Mouse (Mus musculus) stomach, embryonic 16.5 days (tissue): Measurements from ENCODE around the gene Isl2. TPM values are rescaled to one million over a fixed set of nuclear protein-coding genes. Genes with fewer than 3 reads are reported as not detected.

Experiments used
- ATAC-seq: fragments of 200-750 bp; cut with Nextera tagmentation; 2 replicates; pipeline ENCODE4 v1.8.0; 2017; ENCODE audit warnings: moderate number of reproducible peaks, moderate TSS enrichment; ENCODE audit not compliant: insufficient read depth, low FRiP score
- H3K27ac ChIP-seq: fragments of 300-500 bp; sonication (generic); 2 replicates; pipeline ENCODE4 v1.5.1; 2014; ENCODE audit warnings: low read length
- H3K27me3 ChIP-seq: fragments of 300-500 bp; sonication (generic); 2 replicates; pipeline ENCODE4 v1.6.1; 2014; ENCODE audit warnings: low read length, control low read depth, mixed read lengths; ENCODE audit not compliant: control insufficient read depth, insufficient read depth
- H3K36me3 ChIP-seq: fragments of 300-500 bp; sonication (generic); 2 replicates; pipeline ENCODE4 v1.6.1; 2014; ENCODE audit warnings: low read length; ENCODE audit not compliant: control insufficient read depth, insufficient read depth
- H3K4me1 ChIP-seq: fragments of 300-500 bp; sonication (generic); 2 replicates; pipeline ENCODE4 v1.6.1; 2014; ENCODE audit warnings: low read length, control low read depth, mixed read lengths; ENCODE audit not compliant: control insufficient read depth, insufficient read depth
- H3K4me2 ChIP-seq: fragments of 300-500 bp; sonication (generic); 2 replicates; pipeline ENCODE4 v1.6.1; 2014; ENCODE audit warnings: low read depth, low read length, mixed read lengths
- H3K4me3 ChIP-seq: fragments of 300-500 bp; sonication (generic); replicated peaks from 2 replicates; pipeline ENCODE4 v1.5.1; 2014; ENCODE audit warnings: mild to moderate bottlenecking, low read length
- H3K9ac ChIP-seq: fragments of 300-500 bp; sonication (generic); 2 replicates; pipeline ENCODE4 v1.6.1; 2014; ENCODE audit warnings: low read length
- H3K9me3 ChIP-seq: fragments of 300-500 bp; sonication (generic); replicated peaks from 2 replicates; pipeline ENCODE4 v1.6.1; 2016; ENCODE audit warnings: low read length, control low read depth; ENCODE audit not compliant: control insufficient read depth
- WGBS: fragments of 180-500 bp; shearing (Covaris S2); extraction: QIAGEN DNeasy Blood & Tissue Kit; methylation state at CpG from one replicate; pipeline ENCODE4 v1.1.7; 2014; 5-methylcytosine and 5-hydroxymethylcytosine counted together
- polyA plus RNA-seq: library from polyadenylated mRNA; unstranded; fragments of >200 nt; fragmentation: Nextera tagmentation; extraction: Ambion mirVana; gene quantifications from 2 replicates; pipeline ENCODE4 v1.2.1, GENCODE M21; 2015

Gene Isl2
- polyA plus RNA-seq: 3.5 and 3.9 TPM in 2 replicates

DNA sequence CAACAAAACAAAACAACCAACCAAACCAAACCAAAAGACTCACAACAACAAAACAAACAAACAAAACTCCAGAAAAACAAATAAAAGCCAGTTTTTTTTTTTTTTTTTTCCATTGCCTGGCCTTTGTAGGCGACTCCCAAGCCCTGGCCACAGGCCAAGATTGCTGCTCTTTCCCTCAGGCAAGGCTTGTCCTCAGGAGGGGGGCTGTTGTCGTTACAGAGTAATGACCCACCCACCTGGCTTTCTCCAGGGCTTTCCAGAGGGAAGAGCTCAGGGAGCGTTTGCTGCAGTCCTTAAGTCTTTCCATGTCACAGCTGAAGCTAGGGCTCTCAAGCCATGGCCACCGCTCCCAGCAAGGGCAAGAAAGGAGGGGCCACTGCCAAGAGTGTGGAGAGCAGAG lies at the start of gene Isl2:
TSS of gene Isl2 (plus strand) at position 296 of the 400 bp plus-strand sequence.
- Histone ChIP-seq H3K9me3 (no peaks in the 10 kb centered on the region), H3K9ac (peak within 1 kb of the TSS; percentile 60), H3K4me3 (peak within 1 kb of the TSS; percentile 55), H3K27me3 (peaks cover 14% of the 10 kb centered on the region; the same call in 1 of the 2 replicates), H3K36me3 (no peaks in the 10 kb centered on the region), H3K27ac (no peak within 1 kb of the TSS), H3K4me2 (peak within 1 kb of the TSS; percentile 77), H3K4me1 (peaks cover 11% of the 10 kb centered on the region; the same call in 1 of the 2 replicates)
- no peak for ATAC-seq
- WGBS: 30% methylated on average over 4 of the region's 4 CpGs

- Histone ChIP-seq H3K36me3 (no peaks in the 10 kb centered on the region), H3K9me3 (no peaks in the 10 kb centered on the region), H3K9ac (no peak overlapping the region), H3K4me3 (no peak overlapping the region), H3K27me3 (no peaks in the 10 kb centered on the region), H3K4me2 (no peak overlapping the region), H3K4me1 (peaks cover 9% of the 10 kb centered on the region), H3K27ac (no peak overlapping the region)
- ATAC-seq: no peak
- 63% methylated on average over 3 of the region's 3 CpGs for WGBS
Measured at GRCm38 (mm10) chr9:55507922-55508321, 30.6 kb upstream of the Isl2 start.

- no peak overlapping the region for H3K27ac ChIP-seq
- no peaks in the 10 kb centered on the region for H3K36me3 ChIP-seq
- H3K4me3 ChIP-seq: no peak overlapping the region
- H3K27me3 ChIP-seq: peaks cover 1% of the 10 kb centered on the region; the same call in 1 of the 2 replicates
- WGBS: 77% methylated on average over 4 of the region's 4 CpGs
- ATAC-seq: no peak
- no peak overlapping the region for H3K4me2 ChIP-seq
- H3K9ac ChIP-seq: no peak overlapping the region
- peaks cover 9% of the 10 kb centered on the region for H3K4me1 ChIP-seq
- H3K9me3 ChIP-seq: no peaks in the 10 kb centered on the region
Measured at GRCm38 (mm10) chr9:55508701-55509100, 29.8 kb upstream of the Isl2 start.

- no peak overlapping the region for H3K4me3 ChIP-seq
- no peak overlapping the region for H3K4me2 ChIP-seq
- peaks cover 9% of the 10 kb centered on the region for H3K4me1 ChIP-seq
- H3K9ac ChIP-seq: no peak overlapping the region
- no peak for ATAC-seq
- WGBS: 64% methylated on average over 1 of the region's 1 CpGs
- no peak overlapping the region for H3K27ac ChIP-seq
- no peaks in the 10 kb centered on the region for H3K9me3 ChIP-seq
- H3K27me3 ChIP-seq: peaks cover 4% of the 10 kb centered on the region; the same call in 1 of the 2 replicates
- no peaks in the 10 kb centered on the region for H3K36me3 ChIP-seq
Measured at GRCm38 (mm10) chr9:55509731-55510130, 28.7 kb upstream of the Isl2 start.

GRCm38 (mm10) chr9:55510651-55511235 lies 27.7 kb upstream of the Isl2 start:
- 75% methylated on average over 10 of the region's 10 CpGs for WGBS
- H3K4me3 ChIP-seq: peak overlapping the region; percentile 99
- no peak overlapping the region for H3K27ac ChIP-seq
- H3K4me2 ChIP-seq: peak overlapping the region; percentile 65
- H3K36me3 ChIP-seq: no peaks in the 10 kb centered on the region
- no peaks in the 10 kb centered on the region for H3K9me3 ChIP-seq
- H3K9ac ChIP-seq: no peak overlapping the region; the same call in 1 of the 2 replicates
- H3K27me3 ChIP-seq: peaks cover 4% of the 10 kb centered on the region; the same call in 1 of the 2 replicates
- no peak for ATAC-seq
- peaks cover 9% of the 10 kb centered on the region for H3K4me1 ChIP-seq

GRCm38 (mm10) chr9:55511521-55511993 lies 26.9 kb upstream of the Isl2 start:
- peak; percentile 65 for ATAC-seq
- Histone ChIP-seq H3K9ac (peak overlapping the region; percentile 98), H3K4me3 (peak overlapping the region; percentile 99), H3K4me2 (peak overlapping the region; percentile 65), H3K4me1 (peaks cover 9% of the 10 kb centered on the region), H3K27ac (peak overlapping the region; percentile 90), H3K36me3 (no peaks in the 10 kb centered on the region), H3K9me3 (no peaks in the 10 kb centered on the region), H3K27me3 (peaks cover 4% of the 10 kb centered on the region; the same call in 1 of the 2 replicates)
- under 1% methylated on average over 32 of the region's 32 CpGs for WGBS

DNA sequence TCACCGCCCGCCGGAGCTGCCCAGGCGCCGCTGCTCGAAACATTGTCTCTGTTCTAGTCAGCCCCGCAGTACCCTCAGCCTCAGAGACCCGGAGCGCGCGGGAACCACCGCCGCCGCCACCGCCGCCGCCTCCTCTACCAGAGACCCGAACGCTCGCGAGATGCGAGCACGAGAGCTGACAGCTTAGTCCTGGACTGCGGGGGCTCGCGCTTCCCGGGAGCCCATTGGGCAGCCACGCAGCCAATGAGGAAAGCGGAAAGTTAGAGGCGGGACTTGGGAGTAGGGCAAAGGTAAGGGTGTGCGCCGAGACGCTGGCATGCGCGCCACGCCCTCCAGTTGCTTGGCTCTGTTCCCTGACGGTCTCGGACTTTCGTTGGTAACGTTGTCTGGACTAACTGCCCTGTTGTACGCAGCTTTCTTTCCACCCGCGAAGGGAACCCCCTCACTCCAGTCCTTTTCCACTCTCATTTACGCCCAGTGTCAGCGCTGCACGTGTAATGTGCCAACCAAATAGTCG lies 26.4 kb upstream of the Isl2 start, which contains the start of gene Etfa:
TSS of gene Etfa (minus strand) at position 217 of the 517 bp plus-strand sequence.
- peak within 1 kb of the TSS; percentile 98 for H3K9ac ChIP-seq
- peak within 1 kb of the TSS; percentile 67 for H3K4me2 ChIP-seq
- H3K4me1 ChIP-seq: peaks cover 9% of the 10 kb centered on the region
- ATAC-seq: peak; percentile 99
- peaks cover 4% of the 10 kb centered on the region; the same call in 1 of the 2 replicates for H3K27me3 ChIP-seq
- WGBS: under 1% methylated on average over 47 of the region's 47 CpGs
- no peaks in the 10 kb centered on the region for H3K36me3 ChIP-seq
- H3K4me3 ChIP-seq: peak within 1 kb of the TSS; percentile 99
- no peaks in the 10 kb centered on the region for H3K9me3 ChIP-seq
- H3K27ac ChIP-seq: peak within 1 kb of the TSS; percentile 90

DNA sequence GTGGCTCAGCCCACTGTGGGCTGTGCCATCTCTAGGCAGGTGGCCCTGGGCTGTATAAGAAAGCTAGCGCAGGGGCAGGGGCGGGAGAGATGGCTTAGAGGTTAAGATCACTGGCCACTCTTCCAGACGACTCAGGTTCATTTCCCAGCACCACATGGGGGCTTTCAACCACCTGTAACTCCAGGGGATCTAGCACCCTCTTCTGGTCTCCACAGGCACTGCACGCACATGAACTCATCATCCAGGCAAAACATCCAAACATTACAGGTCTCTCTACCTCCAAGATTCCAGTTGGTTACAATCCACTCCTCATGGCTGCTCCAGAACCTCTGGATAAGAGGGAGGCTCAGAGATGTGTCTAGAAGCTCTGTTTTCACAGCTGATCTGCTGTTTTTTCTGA lies 12.8 kb upstream of the Isl2 start:
- ATAC-seq: no peak
- Histone ChIP-seq H3K36me3 (no peaks in the 10 kb centered on the region), H3K9ac (no peak overlapping the region), H3K4me1 (no peaks in the 10 kb centered on the region), H3K4me3 (no peak overlapping the region), H3K27me3 (no peaks in the 10 kb centered on the region), H3K27ac (no peak overlapping the region), H3K9me3 (no peaks in the 10 kb centered on the region), H3K4me2 (no peak overlapping the region)
- 61% methylated on average over 4 of the region's 4 CpGs for WGBS

- WGBS: 25% methylated on average over 3 of the region's 3 CpGs
- ATAC-seq: no peak
Measured at GRCm38 (mm10) chr9:55535907-55536306, 2.6 kb upstream of the Isl2 start.

More at GRCm38 (mm10) chr9:55535907-55536306, 2.6 kb upstream of the Isl2 start:
- H3K27ac ChIP-seq: no peak overlapping the region
- H3K4me3 ChIP-seq: no peak overlapping the region
- H3K4me2 ChIP-seq: no peak overlapping the region
- no peaks in the 10 kb centered on the region for H3K9me3 ChIP-seq
- H3K27me3 ChIP-seq: peaks cover 12% of the 10 kb centered on the region; the same call in 1 of the 2 replicates
- H3K4me1 ChIP-seq: no peaks in the 10 kb centered on the region; the same call in 1 of the 2 replicates
- no peaks in the 10 kb centered on the region for H3K36me3 ChIP-seq
- no peak overlapping the region for H3K9ac ChIP-seq
